Mouse (Mus musculus): ENCODE measurements around the gene Galntl6.
A peak's percentile ranks its signal among the peaks of the same experiment; 100 is the strongest.

Galntl6 gene

DNA sequence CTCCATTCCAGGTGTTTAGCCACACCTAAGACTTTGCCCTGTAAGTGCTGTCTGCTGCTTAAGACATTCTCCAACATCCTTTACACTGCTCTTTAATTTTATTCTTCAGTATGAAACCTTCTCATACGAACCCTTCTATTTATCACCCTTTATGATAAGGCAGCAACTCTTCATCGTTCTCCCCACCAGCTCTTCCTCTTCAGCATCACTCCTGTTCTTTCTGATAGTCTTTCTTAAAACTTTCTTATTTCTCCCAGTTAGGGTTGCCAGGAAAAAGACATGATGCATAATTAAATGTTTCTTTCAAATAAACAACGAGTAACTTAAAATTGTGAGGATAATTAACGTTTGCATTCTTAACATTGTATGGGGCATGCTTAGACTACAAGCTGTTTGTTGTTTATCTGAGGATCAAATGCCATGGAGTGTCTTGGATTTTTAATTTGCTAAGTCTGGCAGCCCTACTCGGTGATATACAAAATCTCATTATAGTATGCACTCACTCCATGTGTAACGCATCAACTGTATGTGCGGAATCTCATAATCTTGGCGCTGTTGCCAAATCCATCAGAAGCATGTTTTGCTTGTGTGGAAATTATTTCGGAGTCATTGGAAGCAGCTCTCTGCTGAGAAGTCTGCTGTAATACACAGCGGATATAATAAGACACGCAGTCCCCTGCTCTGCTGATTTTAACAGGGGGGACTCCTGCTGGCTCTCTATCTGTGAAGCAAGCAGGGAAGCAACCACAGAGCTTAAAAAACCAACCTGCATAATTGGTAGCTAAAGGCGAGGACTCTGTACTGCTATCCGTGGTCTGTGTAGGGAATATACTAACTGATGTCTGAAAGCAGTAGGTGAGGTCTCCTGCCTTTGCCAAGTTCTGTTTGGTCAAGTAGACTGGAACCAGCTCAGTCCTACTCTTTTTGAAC is 1069.7 kb downstream of the Galntl6 start:
- DNase-seq (ENCODE audit: low spot score), result no peak

DNA sequence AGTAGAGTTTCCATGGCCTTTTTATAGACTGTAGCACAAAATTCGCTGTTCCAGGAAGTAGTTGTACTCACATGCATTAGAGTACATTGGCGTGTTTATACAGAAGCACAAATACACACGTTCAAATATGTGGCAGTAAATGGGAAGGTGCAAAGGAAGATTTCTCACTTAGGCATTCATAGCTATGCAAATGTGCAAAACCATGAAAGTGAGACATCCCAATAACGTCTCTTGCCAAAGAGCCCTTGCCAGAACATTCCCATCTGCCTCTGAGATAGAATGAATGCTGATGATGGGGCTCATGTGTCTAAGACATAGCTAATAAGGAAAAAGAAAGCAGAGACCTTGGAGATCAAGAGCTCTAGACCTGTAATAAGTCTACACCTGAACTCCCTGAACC is 1071.0 kb downstream of the Galntl6 start:
- DNase-seq (ENCODE audit: low spot score), result no peak

DNA sequence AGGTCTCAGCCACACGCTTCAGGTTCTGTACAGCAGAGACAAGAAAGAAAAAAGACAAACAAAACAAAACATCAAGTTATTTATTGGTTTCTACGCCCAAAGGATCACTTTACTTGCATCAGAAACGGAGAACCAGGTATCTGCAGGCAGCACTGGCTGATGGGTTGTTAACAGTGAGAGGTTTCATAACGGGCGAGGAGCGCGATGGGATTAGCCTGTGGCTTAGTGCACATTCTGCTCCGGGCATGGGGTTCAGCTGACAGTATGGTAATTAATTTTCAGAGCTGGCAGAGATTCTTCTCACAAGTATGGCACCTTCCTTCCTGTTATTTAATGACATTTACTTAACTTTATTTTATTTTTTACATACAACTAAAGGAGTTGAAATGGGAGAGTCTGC is 1075.1 kb downstream of the Galntl6 start:
- DNase-seq (ENCODE audit: low spot score), result no peak

DNA sequence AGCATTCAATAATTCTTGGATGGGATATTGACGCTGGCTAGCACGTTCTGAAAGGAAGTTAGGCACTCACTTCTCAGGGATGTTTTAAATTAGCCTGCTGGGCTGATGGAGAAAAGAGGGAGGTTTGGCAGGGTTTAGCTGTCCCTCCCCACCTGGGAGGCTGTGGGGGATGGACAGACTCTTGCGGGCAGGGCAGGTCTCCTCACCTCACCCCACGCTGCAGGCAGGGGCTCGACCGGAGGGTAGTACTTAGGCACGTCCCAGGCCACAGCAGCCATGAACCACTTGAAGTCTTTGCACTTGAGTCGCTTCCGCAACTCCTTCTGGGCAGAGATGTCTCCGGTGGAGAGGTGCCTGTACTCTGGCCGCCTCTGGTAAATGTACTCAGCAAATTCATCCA is 1075.5 kb downstream of the Galntl6 start:
- no peak for DNase-seq (ENCODE audit: low spot score)

DNA sequence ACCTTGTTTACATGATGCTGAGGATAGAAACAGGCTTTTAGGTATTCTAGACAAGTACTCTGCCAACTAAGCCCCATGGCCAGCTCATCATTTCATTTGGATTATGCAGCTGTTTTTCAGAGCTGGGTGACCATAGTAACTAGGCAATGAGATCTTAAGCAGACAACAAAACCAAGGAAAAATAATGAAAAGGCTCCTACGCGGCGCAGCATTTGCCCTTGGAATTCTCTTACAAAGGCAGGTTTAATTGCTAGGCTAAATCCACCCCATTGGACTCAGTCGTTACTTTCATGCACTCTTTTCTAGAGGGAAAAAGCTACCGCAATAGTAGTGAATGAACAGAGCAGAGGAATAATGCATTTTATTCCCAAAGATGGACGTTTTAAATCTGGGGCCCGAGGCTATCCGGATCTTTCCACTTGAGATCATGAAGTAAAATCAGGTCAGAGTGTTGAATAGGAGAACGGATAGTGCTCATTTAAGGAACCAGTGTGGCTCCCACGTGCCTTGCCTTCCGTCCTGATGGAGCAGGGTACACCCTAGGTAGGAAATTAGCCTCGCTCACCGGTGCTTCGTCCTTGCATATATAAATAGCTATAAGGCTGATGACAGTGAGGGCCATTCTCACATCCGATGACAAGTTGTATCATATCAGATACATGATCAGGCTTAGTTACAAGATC is 1076.1 kb downstream of the Galntl6 start:
- no peak for DNase-seq (ENCODE audit: low spot score)

DNA sequence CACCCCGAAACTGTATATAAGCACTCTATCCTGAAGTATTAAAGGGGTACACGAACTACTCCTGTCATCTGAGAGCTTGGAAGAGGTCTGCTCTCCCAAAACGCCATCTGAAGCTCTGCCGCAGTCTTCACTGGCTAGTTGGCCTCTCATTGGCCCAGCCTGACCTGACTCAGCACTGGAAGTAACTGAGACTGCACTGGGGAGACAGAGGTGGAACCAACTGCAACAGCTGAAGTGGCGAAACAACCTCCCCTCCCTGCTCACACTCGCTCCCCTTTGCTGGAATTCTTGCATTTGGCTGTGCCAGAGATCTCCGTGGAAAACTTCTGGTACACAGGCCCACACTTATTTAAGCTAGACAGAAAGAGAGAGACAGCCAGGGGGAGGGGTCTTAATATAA is 1089.3 kb downstream of the Galntl6 start:
- no peak for DNase-seq (ENCODE audit: low spot score)

DNA sequence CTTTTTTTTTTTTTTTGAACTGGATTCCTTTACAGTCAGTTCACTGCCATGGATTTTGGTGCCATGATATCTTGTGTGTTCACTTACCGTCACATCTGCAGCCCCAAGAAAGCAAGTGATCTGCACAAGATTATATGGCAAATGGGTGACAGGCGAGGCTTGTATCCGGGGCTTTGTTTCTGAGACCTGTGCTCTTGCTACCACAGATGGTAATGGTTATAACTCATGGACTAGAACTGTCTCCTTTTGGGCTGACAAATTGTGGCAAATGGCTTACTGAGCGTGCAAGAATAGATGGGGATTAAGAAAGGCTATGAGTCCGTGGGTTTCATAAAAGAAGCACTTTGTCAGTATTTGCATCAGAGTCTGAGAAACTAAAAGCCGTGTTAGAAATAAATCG is 1096.4 kb downstream of the Galntl6 start:
- DNase-seq (ENCODE audit: low spot score), result no peak

DNA sequence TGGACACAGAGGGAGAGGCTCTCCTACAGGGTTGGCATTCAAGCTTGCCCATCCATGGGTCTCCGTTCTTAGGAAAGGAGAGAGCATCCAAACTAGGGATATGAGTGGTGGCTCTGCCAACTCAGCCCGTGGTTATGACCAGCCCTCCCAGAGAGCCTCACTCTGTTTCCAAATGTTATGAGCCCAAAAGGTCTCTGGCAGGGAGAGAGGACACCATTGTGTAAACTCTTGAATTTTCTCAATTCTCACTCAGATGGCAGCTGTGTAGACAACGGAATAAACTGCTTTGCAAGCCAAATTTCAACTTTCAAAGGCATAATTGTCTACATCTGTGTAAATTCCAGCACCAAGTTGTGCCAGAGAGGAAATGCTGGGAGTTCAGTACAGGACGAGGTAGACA is 1105.4 kb downstream of the Galntl6 start:
- DNase-seq (ENCODE audit: low spot score), result no peak

DNA sequence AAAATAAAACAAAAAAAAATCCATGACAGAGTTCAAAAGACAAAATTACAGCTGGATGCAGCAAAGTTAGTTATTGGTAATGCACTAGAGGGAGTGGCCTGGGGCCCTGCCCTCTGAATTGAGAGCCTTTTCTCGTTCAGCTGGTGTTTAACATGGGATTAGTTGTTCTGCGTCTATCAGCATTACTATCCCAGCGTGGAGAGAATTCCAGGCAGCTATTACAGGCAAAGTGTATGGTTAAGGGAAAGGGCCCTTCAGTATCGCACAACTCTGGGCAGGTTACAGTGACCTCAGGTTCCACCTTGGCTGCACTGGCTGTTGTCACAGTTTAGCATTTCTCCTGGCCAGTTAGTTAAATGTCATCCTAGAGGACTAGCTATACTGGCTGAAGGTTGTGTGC is 1107.3 kb downstream of the Galntl6 start:
- no peak for DNase-seq (ENCODE audit: low spot score)

DNA sequence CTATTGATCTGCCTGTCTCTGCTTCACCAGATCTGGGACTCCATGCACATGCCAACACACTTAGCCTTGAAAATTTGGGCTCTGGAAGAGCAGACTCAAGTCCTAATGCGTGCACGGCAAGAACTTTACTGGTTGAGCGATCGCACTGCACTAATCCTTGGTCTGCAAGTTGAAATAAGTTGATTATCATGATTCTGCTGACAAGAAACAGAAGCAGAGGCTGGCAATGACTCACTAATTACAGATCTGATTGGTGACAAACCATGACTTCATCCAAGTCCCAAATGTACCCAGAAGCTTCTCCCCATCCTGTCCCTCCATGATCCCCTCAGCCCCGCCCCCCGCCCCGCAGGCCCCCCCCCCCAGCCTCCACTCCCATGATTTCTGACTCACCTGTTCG is 1108.6 kb downstream of the Galntl6 start:
- no peak for DNase-seq (ENCODE audit: low spot score)

DNA sequence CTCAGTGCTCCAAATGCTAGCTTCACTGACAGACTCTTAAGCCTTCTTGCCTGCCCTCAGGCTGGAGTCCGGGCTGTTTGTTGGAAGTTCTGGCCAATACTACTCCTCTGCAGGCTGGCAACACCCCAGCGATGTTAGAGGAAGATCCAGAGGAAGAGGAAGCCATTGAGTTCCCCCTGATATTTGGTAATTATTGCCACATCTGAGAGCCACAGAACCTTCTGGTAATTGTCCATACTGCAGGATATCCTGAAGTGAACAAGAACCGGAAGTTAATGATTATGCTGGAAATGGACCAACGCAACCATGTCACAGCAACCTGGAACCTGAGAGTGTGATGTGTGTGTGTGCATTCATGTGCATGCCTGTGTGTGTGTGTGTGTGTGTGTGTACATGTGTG is 1111.2 kb downstream of the Galntl6 start:
- no peak for DNase-seq (ENCODE audit: low spot score)

DNA sequence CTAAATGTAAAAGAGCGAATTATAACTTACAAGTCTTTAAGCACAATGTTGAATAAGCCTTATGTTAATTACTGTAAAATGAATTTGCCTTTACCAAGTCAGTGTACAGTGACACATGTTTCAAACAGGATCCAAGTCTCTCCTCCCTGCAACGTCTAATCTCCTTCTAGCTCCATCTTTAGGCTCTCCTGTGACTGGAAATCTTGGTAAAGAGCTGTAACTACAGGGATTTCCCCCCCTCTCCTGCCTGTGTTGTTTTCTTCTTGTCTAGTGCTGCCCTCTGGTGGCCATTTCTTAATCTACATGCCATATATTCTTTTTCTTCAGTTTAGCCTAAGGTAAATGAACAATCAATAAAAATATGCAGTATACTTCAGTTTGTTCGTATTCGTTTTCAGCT is 1112.1 kb downstream of the Galntl6 start:
- peak; percentile 25 for DNase-seq (ENCODE audit: low spot score)

DNA sequence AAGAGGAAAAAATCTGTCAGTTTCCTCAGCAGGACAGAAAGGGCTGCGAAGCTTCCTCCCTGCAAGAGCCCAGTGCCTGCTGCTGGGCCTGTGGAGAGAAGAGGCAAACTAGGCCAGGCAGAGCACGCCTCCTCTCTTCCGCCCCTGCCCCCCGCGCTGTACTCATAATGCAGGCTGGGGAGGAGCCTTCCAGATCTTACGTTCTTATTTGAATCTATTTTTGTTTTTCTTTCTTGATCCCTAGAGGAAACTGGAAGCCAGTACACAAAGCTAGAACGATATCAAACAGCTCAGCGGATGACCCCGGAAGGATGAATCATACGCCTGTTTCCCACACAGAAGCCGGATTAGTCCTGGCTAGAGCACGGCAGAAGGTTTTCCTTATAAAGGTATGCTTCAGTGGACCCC is 1112.6 kb downstream of the Galntl6 start:
- no peak for DNase-seq (ENCODE audit: low spot score)

DNA sequence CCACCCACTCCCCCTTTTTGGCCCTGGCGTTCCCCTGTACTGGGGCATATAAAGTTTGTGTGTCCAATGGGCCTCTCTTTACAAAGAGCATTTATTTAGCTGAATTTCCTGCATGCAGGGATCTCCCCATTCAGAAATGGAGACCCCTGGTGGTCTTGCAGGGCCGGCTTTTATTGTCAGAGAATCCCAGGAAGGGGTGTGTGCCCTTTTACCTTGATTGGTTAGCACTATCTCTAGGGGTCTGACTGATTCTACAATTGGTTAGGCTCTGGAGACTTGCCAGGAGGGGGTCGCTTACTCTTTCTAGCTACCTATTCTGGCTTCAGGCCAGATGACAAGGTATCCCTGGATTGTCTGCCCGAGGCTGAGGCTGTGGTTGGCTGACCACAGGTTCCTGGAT is 1119.0 kb downstream of the Galntl6 start:
- DNase-seq (ENCODE audit: low spot score), result no peak

DNA sequence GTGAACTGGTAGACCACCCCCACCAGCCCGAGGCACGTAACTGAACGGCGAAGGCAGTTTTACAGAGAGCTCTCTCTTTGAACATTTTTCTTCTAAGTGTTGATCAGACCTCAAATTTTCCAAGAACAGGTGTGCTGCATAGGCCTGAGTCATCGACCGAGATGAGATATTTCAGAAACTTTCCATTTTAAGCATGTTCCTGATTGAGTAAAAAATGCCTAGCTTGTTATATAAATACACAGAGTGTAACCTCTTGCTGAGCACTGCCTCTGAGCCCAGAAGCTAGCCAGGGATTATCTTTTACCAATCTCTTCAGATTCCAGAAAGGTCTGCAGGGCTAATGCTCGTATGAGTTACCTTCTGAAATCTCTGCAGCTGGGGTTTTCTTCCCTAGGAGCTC is 1120.2 kb downstream of the Galntl6 start:
- no peak for DNase-seq (ENCODE audit: low spot score)

DNA sequence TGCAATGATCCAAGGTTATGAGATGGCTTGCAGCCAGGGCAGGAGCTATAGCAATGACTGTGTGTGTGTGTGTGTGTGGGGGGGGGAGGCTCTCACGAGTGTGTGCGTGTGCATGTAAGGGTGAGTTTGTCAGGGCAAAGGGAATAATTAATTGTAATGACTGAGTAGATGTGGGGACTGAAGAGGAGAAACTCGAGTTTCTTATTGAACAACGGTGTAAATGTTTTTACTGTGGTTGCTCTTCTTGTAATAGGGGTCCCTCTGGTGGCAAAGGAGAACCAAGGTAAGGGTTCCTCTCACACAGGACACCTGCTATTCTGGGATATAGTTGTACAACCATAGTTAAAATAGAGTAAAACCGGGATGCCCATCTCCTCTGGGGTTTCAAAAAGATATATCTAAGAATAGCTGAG is 1121.1 kb downstream of the Galntl6 start:
- DNase-seq (ENCODE audit: low spot score), result no peak

DNA sequence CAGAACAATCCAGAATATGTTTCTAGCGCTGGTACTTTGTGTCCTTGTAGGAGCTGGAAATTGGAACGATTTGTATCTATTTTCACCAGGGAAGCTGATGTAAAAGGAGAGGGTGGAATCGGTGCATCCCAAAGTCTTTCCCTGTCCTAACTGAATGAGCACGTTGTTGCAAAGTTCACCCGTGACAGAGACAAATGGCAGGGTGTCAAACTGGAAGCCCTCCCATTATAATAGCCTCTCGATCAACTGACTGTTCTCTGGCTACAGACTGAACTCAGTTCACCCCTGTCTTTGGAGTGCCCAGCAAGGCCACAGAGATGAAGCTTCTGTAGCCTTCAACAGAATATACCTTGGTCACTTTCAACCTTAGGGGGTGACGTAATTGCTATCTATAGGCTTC is 1132.9 kb downstream of the Galntl6 start:
- DNase-seq (ENCODE audit: low spot score), result no peak

DNA sequence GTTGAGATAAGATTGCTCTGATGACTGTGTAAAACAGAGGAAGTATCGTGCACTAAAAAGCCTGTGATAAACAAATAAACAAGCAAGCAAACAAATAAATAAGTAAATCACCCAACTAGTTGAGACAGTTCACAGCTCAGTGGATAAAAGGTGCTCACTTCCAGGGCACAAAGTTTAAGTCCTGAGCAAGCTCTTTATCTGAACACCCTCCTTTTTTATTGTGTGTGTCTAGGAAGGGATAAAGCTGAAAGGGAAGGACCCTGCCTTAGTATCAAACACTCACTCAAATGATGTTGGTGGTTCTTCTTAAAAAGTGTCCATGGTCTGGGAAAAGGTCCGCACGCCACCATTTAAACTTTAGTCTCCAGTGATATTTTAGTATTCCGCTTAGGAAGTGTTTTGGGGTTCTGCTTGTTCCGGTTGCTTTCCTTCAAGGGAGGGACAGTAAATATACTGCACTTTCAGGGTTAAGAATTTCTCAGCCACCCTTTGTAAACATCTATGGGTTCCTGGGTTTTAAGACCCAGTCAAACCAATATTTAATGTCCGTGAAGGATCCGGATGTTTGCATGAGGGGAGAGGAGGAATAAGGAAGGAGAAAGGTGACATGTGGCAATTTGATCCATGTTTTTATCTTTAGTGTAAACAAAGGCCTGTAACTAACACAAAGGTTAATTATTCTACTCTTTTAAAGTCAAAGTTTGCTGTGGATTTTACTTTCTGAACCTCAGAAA is 1134.3 kb downstream of the Galntl6 start:
- no peak for DNase-seq (ENCODE audit: low spot score)

DNA sequence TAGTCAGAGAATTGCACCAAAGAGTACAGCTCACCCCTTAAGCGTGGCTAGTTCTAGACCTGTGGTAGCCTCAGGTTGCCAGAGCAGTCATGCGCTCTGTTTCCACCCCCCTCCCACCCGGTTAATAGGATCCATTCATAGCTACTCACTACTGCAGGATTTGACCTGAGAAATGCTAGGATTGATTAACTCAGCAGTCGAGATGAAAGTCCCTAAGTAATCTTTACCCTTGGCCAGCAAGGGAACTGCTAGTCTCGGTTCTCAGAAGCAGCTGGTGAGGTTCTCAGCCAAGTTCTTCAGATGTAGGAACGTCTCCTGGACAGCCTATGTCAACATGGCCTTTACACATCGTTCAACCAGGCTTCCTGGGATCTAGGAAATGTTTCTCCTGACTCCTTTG is 1135.7 kb downstream of the Galntl6 start:
- DNase-seq (ENCODE audit: low spot score), result no peak

DNA sequence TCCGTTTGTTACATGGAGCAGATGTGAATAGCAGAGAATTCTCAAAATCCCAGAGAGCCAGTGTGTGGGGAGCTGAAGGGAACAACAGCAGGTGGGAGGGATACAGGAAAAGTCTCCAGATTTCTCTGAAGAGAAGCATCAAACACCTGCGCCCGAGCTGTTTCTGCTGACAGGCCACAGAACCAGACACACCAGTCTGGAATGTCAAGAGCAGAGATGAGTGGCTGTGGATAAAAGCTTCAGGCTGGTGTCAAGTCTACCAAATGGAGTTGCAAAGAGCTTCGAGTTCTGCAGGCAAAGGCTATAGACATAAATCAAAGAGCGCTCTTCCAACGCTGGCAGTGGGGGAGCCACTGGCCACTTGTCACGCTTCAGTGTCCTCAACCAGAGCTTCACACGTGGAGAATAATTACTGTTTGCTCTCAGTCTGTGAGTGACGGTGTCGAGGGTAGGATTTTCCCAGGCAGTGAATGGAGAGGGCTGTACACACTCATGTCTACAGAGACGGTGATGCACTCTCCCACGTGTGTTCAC is 1139.6 kb downstream of the Galntl6 start:
- no peak for DNase-seq (ENCODE audit: low spot score)

DNA sequence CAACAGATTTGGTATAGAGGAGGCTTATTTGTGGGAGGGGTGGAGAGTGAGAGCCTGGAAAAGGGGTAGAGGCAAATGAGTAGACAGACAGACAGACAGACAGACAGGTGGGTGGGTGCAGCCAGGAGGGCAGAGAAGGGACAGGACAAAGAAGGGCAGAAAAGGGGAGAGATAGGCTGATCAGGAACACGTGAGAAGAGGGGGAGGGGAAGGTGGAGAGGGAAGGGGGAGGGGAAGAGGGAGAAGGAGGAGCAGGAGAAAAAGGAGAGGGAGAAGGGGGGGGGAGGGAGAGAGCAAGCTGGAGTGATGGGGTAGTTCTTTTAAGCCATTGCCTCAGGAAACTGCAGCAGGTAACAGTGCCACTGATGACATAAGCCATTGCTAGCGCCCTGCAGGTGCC is 1144.9 kb downstream of the Galntl6 start:
- no peak for DNase-seq (ENCODE audit: low spot score)

DNA sequence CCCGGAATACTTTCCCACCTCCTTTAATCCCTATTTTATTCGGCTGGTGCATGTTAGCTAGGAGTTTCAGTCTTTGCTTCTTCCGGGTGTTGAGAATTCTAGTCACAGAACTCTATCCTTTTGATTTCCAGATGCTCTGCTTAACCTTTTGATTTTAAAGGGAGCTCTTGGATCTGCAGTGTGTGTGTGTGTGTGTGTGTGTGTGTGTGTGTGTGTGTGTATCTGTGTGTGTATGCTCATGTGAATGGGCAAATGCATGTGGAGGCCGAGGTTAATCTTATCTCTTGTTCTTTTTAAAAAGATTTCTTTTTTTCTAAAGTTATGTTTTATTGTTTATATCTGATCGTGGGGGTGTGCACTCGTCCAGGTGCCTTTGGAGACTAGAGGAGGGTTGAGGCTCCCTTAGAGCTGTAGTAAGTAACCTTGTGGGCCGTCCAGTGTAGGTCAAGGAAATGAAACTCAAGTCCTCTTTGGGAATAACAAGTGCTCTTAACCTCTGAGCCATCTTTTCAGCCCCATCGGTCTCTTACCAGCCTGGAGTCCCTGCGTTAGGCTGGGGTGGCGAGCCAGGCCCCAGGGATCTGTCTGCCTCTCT is 1145.9 kb downstream of the Galntl6 start:
- DNase-seq (ENCODE audit: low spot score), result no peak

Measured in ovary, postnatal 10 days (tissue).